Mouse (Mus musculus) NIH3T3 (cell line): Measurements from ENCODE around the gene B4galnt3.

Experiments used
- DNase-seq: peaks from one replicate; pipeline ENCODE4 v3.0.0-alpha.2; 2012; ENCODE audit warnings: low read depth

Gene B4galnt3

GRCm38 (mm10) chr6:120274887-120275286 is 19.5 kb downstream of the B4galnt3 start:
- no peak for DNase-seq

- no peak for DNase-seq
These were observed 20.2 kb downstream of the B4galnt3 start for GRCm38 (mm10) chr6:120274181-120274580.

- DNase-seq = no peak
These were observed 30.2 kb downstream of the B4galnt3 start for GRCm38 (mm10) chr6:120264151-120264550.

- no peak for DNase-seq
These were observed 30.8 kb downstream of the B4galnt3 start for GRCm38 (mm10) chr6:120263608-120264007.

GRCm38 (mm10) chr6:120262886-120263531 is 31.4 kb downstream of the B4galnt3 start:
- DNase-seq = no peak

- no peak for DNase-seq
These were observed 34.9 kb downstream of the B4galnt3 start for GRCm38 (mm10) chr6:120259481-120259880.

- no peak for DNase-seq
These were observed 37.9 kb downstream of the B4galnt3 start for GRCm38 (mm10) chr6:120256431-120256935.

GRCm38 (mm10) chr6:120255701-120256100 is 38.7 kb downstream of the B4galnt3 start:
- no peak for DNase-seq

- no peak for DNase-seq
These were observed 39.2 kb downstream of the B4galnt3 start for GRCm38 (mm10) chr6:120255144-120255543.

GRCm38 (mm10) chr6:120254640-120255039 is 39.7 kb downstream of the B4galnt3 start:
- DNase-seq = no peak

GRCm38 (mm10) chr6:120252741-120253140 is 41.6 kb downstream of the B4galnt3 start:
- DNase-seq = no peak

GRCm38 (mm10) chr6:120251010-120251409 is 43.3 kb downstream of the B4galnt3 start:
- no peak for DNase-seq

GRCm38 (mm10) chr6:120249831-120250230 is 44.5 kb downstream of the B4galnt3 start:
- DNase-seq = no peak

GRCm38 (mm10) chr6:120246676-120247075 is 47.7 kb downstream of the B4galnt3 start:
- no peak for DNase-seq

GRCm38 (mm10) chr6:120243250-120243649 is 51.1 kb downstream of the B4galnt3 start:
- peak; percentile 30 for DNase-seq

GRCm38 (mm10) chr6:120242530-120242929 is 51.8 kb downstream of the B4galnt3 start:
- DNase-seq = no peak

- no peak for DNase-seq
These were observed 52.9 kb downstream of the B4galnt3 start for GRCm38 (mm10) chr6:120241453-120241852.

GRCm38 (mm10) chr6:120240461-120240860 is 53.9 kb downstream of the B4galnt3 start:
- DNase-seq = no peak

- DNase-seq = no peak
These were observed 58.5 kb downstream of the B4galnt3 start for GRCm38 (mm10) chr6:120235874-120236273.

GRCm38 (mm10) chr6:120232885-120233284 is 61.5 kb downstream of the B4galnt3 start:
- no peak for DNase-seq

- no peak for DNase-seq
These were observed 63.9 kb downstream of the B4galnt3 start for GRCm38 (mm10) chr6:120230441-120230840.

GRCm38 (mm10) chr6:120229806-120230205 is 64.6 kb downstream of the B4galnt3 start:
- no peak for DNase-seq

GRCm38 (mm10) chr6:120227068-120227467 is 67.3 kb downstream of the B4galnt3 start:
- no peak for DNase-seq

- DNase-seq = no peak
These were observed 69.0 kb downstream of the B4galnt3 start for GRCm38 (mm10) chr6:120225355-120225754.
